Mouse (Mus musculus) left cerebral cortex, postnatal 4 days (tissue): Measurements from ENCODE around the gene St6galnac5. TPM values are rescaled to one million over a fixed set of nuclear protein-coding genes. Genes with fewer than 3 reads are reported as not detected.

ENCODE experiments used
- DNase-seq: peaks from one replicate; pipeline ENCODE4 v3.0.0-alpha.2; 2022
- intact Hi-C: fragments of 180-260 bp; cut with DNase I; formaldehyde crosslinking; loops from one replicate; pipeline ENCODE4 v1.15.1; 2025
- total RNA-seq, 2 experiments: library from RNA; stranded (reverse); gene quantifications; 2 replicates each; pipeline ENCODE4 v1.2.3; 2021

Gene St6galnac5
- 10 to 100 TPM; 50.0 to 62.1 TPM for total RNA-seq

GRCm38 (mm10) chr3:152981988-152982387, at the start of gene St6galnac5:
St6galnac5 (minus strand) TSS chr3:152982246.
- intact Hi-C loops: no loop called here

GRCm38 (mm10) chr3:153030756-153031155, 48.7 kb upstream of the St6galnac5 start:
- DNase-seq: no peak
- intact Hi-C loops: no loop called here

More at GRCm38 (mm10) chr3:152981988-152982387, at the start of gene St6galnac5:
- DNase-seq: peak; percentile 53

GRCm38 (mm10) chr3:153024016-153024415, 42.0 kb upstream of the St6galnac5 start:
- intact Hi-C loops: no loop called here
- no peak for DNase-seq

GRCm38 (mm10) chr3:153018051-153018450, 36.0 kb upstream of the St6galnac5 start:
- peak; percentile 72 for DNase-seq
- intact Hi-C loops: no loop called here

- no peak for DNase-seq
- intact Hi-C loops: no loop called here
These were observed 34.3 kb upstream of the St6galnac5 start for GRCm38 (mm10) chr3:153016355-153016754.

GRCm38 (mm10) chr3:153006893-153007292, 24.8 kb upstream of the St6galnac5 start:
- DNase-seq: no peak
- intact Hi-C loops: no loop called here

GRCm38 (mm10) chr3:152998901-152999300, 16.9 kb upstream of the St6galnac5 start:
- DNase-seq: no peak
- intact Hi-C loops: no loop called here

- no peak for DNase-seq
These were observed 16.1 kb upstream of the St6galnac5 start for GRCm38 (mm10) chr3:152998106-152998505.

GRCm38 (mm10) chr3:152993608-152994007, 11.6 kb upstream of the St6galnac5 start:
- no peak for DNase-seq
- intact Hi-C loops: no loop called here

More at GRCm38 (mm10) chr3:152998106-152998505, 16.1 kb upstream of the St6galnac5 start:
- intact Hi-C loops: no loop called here

GRCm38 (mm10) chr3:152990787-152991186, 8.7 kb upstream of the St6galnac5 start:
- intact Hi-C loops: no loop called here
- DNase-seq: no peak

GRCm38 (mm10) chr3:152980978-152981974, 770 bp downstream of the St6galnac5 start:
- DNase-seq: peak; percentile 57
- intact Hi-C loops: no loop called here

- peak; percentile 42 for DNase-seq
- intact Hi-C loops: no loop called here
These were observed 1.6 kb downstream of the St6galnac5 start for GRCm38 (mm10) chr3:152980431-152980830.

- intact Hi-C loops: no loop called here
- DNase-seq: no peak
These were observed 2.5 kb downstream of the St6galnac5 start for GRCm38 (mm10) chr3:152979481-152980092.

- no peak for DNase-seq
These were observed 10.7 kb downstream of the St6galnac5 start for GRCm38 (mm10) chr3:152971373-152971772.

GRCm38 (mm10) chr3:152969774-152970347, 12.2 kb downstream of the St6galnac5 start:
- intact Hi-C loops: no loop called here

More at GRCm38 (mm10) chr3:152971373-152971772, 10.7 kb downstream of the St6galnac5 start:
- intact Hi-C loops: no loop called here

GRCm38 (mm10) chr3:152961855-152962376, 20.1 kb downstream of the St6galnac5 start:
- no peak for DNase-seq
- intact Hi-C loops: no loop called here

More at GRCm38 (mm10) chr3:152969774-152970347, 12.2 kb downstream of the St6galnac5 start:
- DNase-seq: no peak

GRCm38 (mm10) chr3:152958358-152959150, 23.5 kb downstream of the St6galnac5 start:
- intact Hi-C loops: loop anchor here (10.0 kb wide), 1 partner anchor 164 kb away; no protein-coding TSS in a partner anchor
- peak; percentile 79 for DNase-seq

- intact Hi-C loops: loop anchor here (10.0 kb wide), 1 partner anchor 162 kb away; no protein-coding TSS in a partner anchor
- no peak for DNase-seq
These were observed 25.3 kb downstream of the St6galnac5 start for GRCm38 (mm10) chr3:152956771-152957170.

- intact Hi-C loops: loop anchor here (10.0 kb wide), 1 partner anchor 161 kb away; no protein-coding TSS in a partner anchor
These were observed 26.0 kb downstream of the St6galnac5 start for GRCm38 (mm10) chr3:152956038-152956437.

More at GRCm38 (mm10) chr3:152956038-152956437, 26.0 kb downstream of the St6galnac5 start:
- no peak for DNase-seq
